Mouse (Mus musculus) intestine, embryonic 16.5 days (tissue): Measurements from ENCODE around the gene Sirpa. TPM values are rescaled to one million over a fixed set of nuclear protein-coding genes. Genes with fewer than 3 reads are reported as not detected.

Experiments used
- ATAC-seq: fragments of 200-750 bp; cut with Nextera tagmentation; 2 replicates; pipeline ENCODE4 v1.8.0; 2017; ENCODE audit warnings: moderate TSS enrichment, moderate library complexity
- H3K27ac ChIP-seq: fragments of 300-500 bp; sonication (generic); 2 replicates; pipeline ENCODE4 v1.5.1; 2014; ENCODE audit warnings: mild to moderate bottlenecking, low read length
- H3K27me3 ChIP-seq: fragments of 300-500 bp; sonication (generic); replicated peaks from 2 replicates; pipeline ENCODE4 v1.6.1; 2014; ENCODE audit warnings: low read length, control low read depth, mixed read lengths; ENCODE audit not compliant: control insufficient read depth, insufficient read depth
- H3K36me3 ChIP-seq: fragments of 300-500 bp; sonication (generic); 2 replicates; pipeline ENCODE4 v1.6.1; 2014; ENCODE audit warnings: low read length, control low read depth; ENCODE audit not compliant: control insufficient read depth, insufficient read depth
- H3K4me1 ChIP-seq: fragments of 300-500 bp; sonication (generic); 2 replicates; pipeline ENCODE4 v1.6.1; 2014; ENCODE audit warnings: low read length, control low read depth, mixed read lengths; ENCODE audit not compliant: control insufficient read depth, insufficient read depth
- H3K4me2 ChIP-seq: fragments of 300-500 bp; sonication (generic); 2 replicates; pipeline ENCODE4 v1.6.1; 2014; ENCODE audit warnings: low read depth, low read length, control low read depth
- H3K4me3 ChIP-seq: fragments of 300-500 bp; sonication (generic); 2 replicates; pipeline ENCODE4 v1.5.1; 2014; ENCODE audit warnings: mild to moderate bottlenecking, low read length
- H3K9ac ChIP-seq: fragments of 300-500 bp; sonication (generic); 2 replicates; pipeline ENCODE4 v1.6.1; 2014; ENCODE audit warnings: low read depth, low read length
- H3K9me3 ChIP-seq: fragments of 300-500 bp; sonication (generic); 2 replicates; pipeline ENCODE4 v1.6.1; 2016; ENCODE audit warnings: low read length, control low read depth; ENCODE audit not compliant: control insufficient read depth
- WGBS: fragments of 180-500 bp; shearing (Covaris S2); extraction: QIAGEN DNeasy Blood & Tissue Kit; methylation state at CpG from one replicate; pipeline ENCODE4 v1.1.7; 2014; 5-methylcytosine and 5-hydroxymethylcytosine counted together
- polyA plus RNA-seq: library from polyadenylated mRNA; unstranded; fragments of >200 nt; fragmentation: Nextera tagmentation; extraction: Ambion mirVana; gene quantifications from 2 replicates; pipeline ENCODE4 v1.2.1, GENCODE M21; 2015

Gene Sirpa
- polyA plus RNA-seq, 1 experiment from 2014 or later, result 17.6 TPM

DNA sequence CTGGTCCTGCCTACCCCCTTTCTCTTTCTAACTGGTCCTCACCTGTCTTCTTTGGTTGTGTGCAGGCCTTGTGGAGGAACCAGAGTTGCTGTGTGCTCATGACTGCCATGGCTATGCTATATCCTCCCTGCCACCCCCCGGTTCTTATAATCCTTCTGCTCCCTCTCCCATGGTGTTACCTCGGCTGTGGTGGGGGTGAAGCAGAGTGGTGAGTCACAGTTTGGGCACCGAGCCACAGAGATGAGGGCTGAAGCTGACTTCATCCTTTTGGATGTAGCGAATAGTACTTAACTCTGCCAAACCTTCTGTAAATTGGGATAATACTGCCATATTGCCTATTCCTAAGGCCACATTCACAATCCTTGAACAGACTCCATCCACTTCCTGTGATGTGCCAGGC, 12.0 kb upstream of the Sirpa start:
- Histone ChIP-seq H3K4me1 (no peaks in the 10 kb centered on the region), H3K9ac (no peak overlapping the region), H3K9me3 (no peaks in the 10 kb centered on the region), H3K4me3 (no peak overlapping the region), H3K4me2 (no peak overlapping the region), H3K27me3 (no peaks in the 10 kb centered on the region), H3K36me3 (no peaks in the 10 kb centered on the region), H3K27ac (no peak overlapping the region)
- no peak for ATAC-seq
- WGBS, result 71% methylated on average over 4 of the region's 4 CpGs

- Histone ChIP-seq H3K9ac (no peak overlapping the region), H3K4me1 (no peaks in the 10 kb centered on the region), H3K36me3 (no peaks in the 10 kb centered on the region), H3K9me3 (no peaks in the 10 kb centered on the region), H3K27ac (no peak overlapping the region), H3K27me3 (no peaks in the 10 kb centered on the region), H3K4me3 (no peak overlapping the region), H3K4me2 (no peak overlapping the region)
- WGBS, result 41% methylated on average over 3 of the region's 3 CpGs
- no peak for ATAC-seq
These were observed 10.8 kb upstream of the Sirpa start for GRCm38 (mm10) chr2:129581826-129582225.

- WGBS, result 86% methylated on average over 4 of the region's 4 CpGs
- H3K4me3 ChIP-seq, result no peak overlapping the region
- no peaks in the 10 kb centered on the region for H3K4me1 ChIP-seq
- no peak overlapping the region for H3K27ac ChIP-seq
- ATAC-seq, result no peak
- H3K4me2 ChIP-seq, result no peak overlapping the region
- no peak overlapping the region for H3K9ac ChIP-seq
- no peaks in the 10 kb centered on the region for H3K36me3 ChIP-seq
- no peaks in the 10 kb centered on the region for H3K27me3 ChIP-seq
- H3K9me3 ChIP-seq, result no peaks in the 10 kb centered on the region
These were observed 10.4 kb upstream of the Sirpa start for GRCm38 (mm10) chr2:129582261-129582660.

DNA sequence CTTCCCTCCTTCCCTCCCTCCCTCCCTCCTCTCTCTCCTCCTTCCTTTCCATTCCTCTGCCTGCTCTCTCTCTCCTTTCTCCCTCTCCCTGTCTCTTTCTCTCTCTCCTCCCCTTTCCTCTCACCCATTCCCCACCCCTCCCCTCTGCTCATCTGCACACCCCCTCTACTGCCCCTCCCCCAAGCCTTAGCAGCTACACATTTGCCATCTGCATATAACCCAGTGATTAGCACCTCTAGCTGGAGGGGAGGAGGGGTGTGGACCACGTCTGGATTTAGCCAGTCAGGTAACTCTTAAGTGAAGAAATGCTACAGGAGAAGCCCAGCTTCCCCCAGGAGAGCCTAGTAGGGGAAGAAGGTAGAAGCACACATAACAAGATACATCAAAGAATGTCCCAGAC, 7.7 kb upstream of the Sirpa start:
- ATAC-seq, result no peak
- H3K4me2 ChIP-seq, result no peak overlapping the region
- no peaks in the 10 kb centered on the region for H3K9me3 ChIP-seq
- H3K27me3 ChIP-seq, result no peaks in the 10 kb centered on the region
- WGBS, result 13% methylated on average over 1 of the region's 1 CpGs
- peaks cover 7% of the 10 kb centered on the region for H3K4me1 ChIP-seq
- no peaks in the 10 kb centered on the region for H3K36me3 ChIP-seq
- H3K4me3 ChIP-seq, result no peak overlapping the region
- H3K27ac ChIP-seq, result no peak overlapping the region
- no peak overlapping the region for H3K9ac ChIP-seq

GRCm38 (mm10) chr2:129585904-129586514, 6.6 kb upstream of the Sirpa start:
- no peak for ATAC-seq

GRCm38 (mm10) chr2:129587241-129587640, 5.4 kb upstream of the Sirpa start:
- no peak for ATAC-seq
- peaks cover 9% of the 10 kb centered on the region for H3K4me1 ChIP-seq
- 44% methylated on average over 3 of the region's 3 CpGs for WGBS

More at GRCm38 (mm10) chr2:129585904-129586514, 6.6 kb upstream of the Sirpa start:
- Histone ChIP-seq H3K4me2 (no peak overlapping the region), H3K9me3 (no peaks in the 10 kb centered on the region), H3K4me1 (peaks cover 7% of the 10 kb centered on the region), H3K27ac (no peak overlapping the region), H3K9ac (no peak overlapping the region), H3K36me3 (no peaks in the 10 kb centered on the region), H3K27me3 (no peaks in the 10 kb centered on the region), H3K4me3 (no peak overlapping the region)
- WGBS, result 80% methylated on average over 11 of the region's 11 CpGs

GRCm38 (mm10) chr2:129587825-129588251, 4.8 kb upstream of the Sirpa start:
- 28% methylated on average over 7 of the region's 7 CpGs for WGBS
- Histone ChIP-seq H3K4me3 (no peak overlapping the region), H3K36me3 (no peaks in the 10 kb centered on the region), H3K9ac (no peak overlapping the region), H3K4me1 (peaks cover 14% of the 10 kb centered on the region), H3K4me2 (no peak overlapping the region), H3K27me3 (no peaks in the 10 kb centered on the region), H3K9me3 (no peaks in the 10 kb centered on the region), H3K27ac (no peak overlapping the region)
- peak; percentile 39; the same call in 1 of the 2 replicates for ATAC-seq

More at GRCm38 (mm10) chr2:129587241-129587640, 5.4 kb upstream of the Sirpa start:
- no peaks in the 10 kb centered on the region for H3K9me3 ChIP-seq
- H3K27me3 ChIP-seq, result no peaks in the 10 kb centered on the region
- no peak overlapping the region for H3K4me2 ChIP-seq
- H3K4me3 ChIP-seq, result no peak overlapping the region
- H3K9ac ChIP-seq, result no peak overlapping the region
- no peaks in the 10 kb centered on the region for H3K36me3 ChIP-seq
- H3K27ac ChIP-seq, result no peak overlapping the region

- no peak for ATAC-seq
- Histone ChIP-seq H3K27me3 (no peaks in the 10 kb centered on the region), H3K9ac (0 out of 2 replicates have a peak overlapping the region, but pooled peaks have one; percentile 88), H3K4me2 (peak overlapping the region; percentile 55; the same call in 1 of the 2 replicates), H3K36me3 (no peaks in the 10 kb centered on the region), H3K9me3 (no peaks in the 10 kb centered on the region), H3K27ac (peak overlapping the region; percentile 92; the same call in 1 of the 2 replicates), H3K4me3 (no peak overlapping the region), H3K4me1 (peaks cover 25% of the 10 kb centered on the region)
- 88% methylated on average over 4 of the region's 4 CpGs for WGBS
These were observed 738 bp upstream of the Sirpa start for GRCm38 (mm10) chr2:129591897-129592296.

DNA sequence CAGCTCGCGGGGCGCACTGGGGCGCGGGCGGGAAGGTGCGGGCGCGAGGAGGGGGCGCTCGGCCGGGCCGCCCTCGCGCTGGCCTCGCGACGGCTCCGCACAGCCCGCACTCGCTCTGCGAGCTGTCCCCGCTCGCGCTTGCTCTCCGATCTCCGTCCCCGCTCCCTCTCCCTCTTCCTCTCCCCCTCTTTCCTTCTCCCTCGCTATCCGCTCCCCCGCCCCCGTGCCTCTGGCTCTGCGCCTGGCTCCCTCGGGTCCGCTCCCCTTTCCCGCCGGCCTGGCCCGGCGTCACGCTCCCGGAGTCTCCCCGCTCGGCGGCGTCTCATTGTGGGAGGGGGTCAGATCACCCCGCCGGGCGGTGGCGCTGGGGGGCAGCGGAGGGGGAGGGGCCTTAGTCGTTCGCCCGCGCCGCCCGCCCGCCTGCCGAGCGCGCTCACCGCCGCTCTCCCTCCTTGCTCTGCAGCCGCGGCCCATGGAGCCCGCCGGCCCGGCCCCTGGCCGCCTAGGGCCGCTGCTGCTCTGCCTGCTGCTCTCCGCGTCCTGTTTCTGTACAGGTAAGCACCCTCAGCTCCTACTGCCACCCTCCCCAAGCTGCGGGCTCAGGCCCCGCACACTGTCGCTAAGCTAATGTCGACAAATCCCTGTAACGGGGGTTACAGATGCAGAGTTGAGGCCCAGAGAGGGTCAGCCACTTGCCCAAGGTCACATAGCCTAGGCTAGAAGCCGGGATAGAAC, 673 bp downstream of the Sirpa start:
- Histone ChIP-seq H3K9ac (peak overlapping the region; percentile 88), H3K9me3 (no peaks in the 10 kb centered on the region), H3K27me3 (no peaks in the 10 kb centered on the region), H3K4me2 (peak overlapping the region; percentile 55), H3K27ac (peak overlapping the region; percentile 92), H3K4me1 (peaks cover 19% of the 10 kb centered on the region), H3K4me3 (peak overlapping the region; percentile 77), H3K36me3 (no peaks in the 10 kb centered on the region)
- WGBS, result under 1% methylated on average over 55 of the region's 77 CpGs
- peak; percentile 77 for ATAC-seq
